Mouse (Mus musculus): ENCODE measurements at regions not wholly inside any gene's neighbourhood (a gene's known extent, or its start where the extent isn't known, plus 50 kb on each side); places are given as distances from the start of the nearest gene placed in this dataset.

GRCm38 (mm10) chr4:22891974-22892693, 404.0 kb upstream of the Pou3f2 start:
- no peak for TF ChIP-seq CTCF (IDR thresholded peaks at IDR 0.05)
- Histone ChIP-seq H3K27ac (ENCODE audit: low read depth, low read length) (no peak overlapping the region), H3K4me3 (ENCODE audit: low read depth, low read length) (no peak overlapping the region), H3K36me3 (ENCODE audit: insufficient read depth, low read length) (no peaks in the 10 kb centered on the region), H3K4me1 (ENCODE audit: insufficient read depth, low read length) (no peaks in the 10 kb centered on the region), H3K9me3 (ENCODE audit: low read length) (no peaks in the 10 kb centered on the region), H3K27me3 (ENCODE audit: insufficient read depth, low read length) (no peaks in the 10 kb centered on the region), H3K9ac (replicated peaks; ENCODE audit: low read length, poor library complexity, severe bottlenecking) (no peak overlapping the region), H3K4me2 (ENCODE audit: low read depth, low read length, poor library complexity, severe bottlenecking) (no peak overlapping the region)
- DNase-seq (ENCODE audit: low spot score) (no peak), ATAC-seq (ENCODE audit: low FRiP score) (no peak)
- 34% methylated on average over 3 of the region's 3 CpGs for WGBS

GRCm38 (mm10) chr4:22880692-22881091, 392.5 kb upstream of the Pou3f2 start:
- H3K9ac ChIP-seq (replicated peaks; ENCODE audit: low read length, poor library complexity, severe bottlenecking), result no peak overlapping the region
- H3K4me1 ChIP-seq (ENCODE audit: insufficient read depth, low read length), result no peaks in the 10 kb centered on the region
- H3K4me3 ChIP-seq (ENCODE audit: low read depth, low read length), result no peak overlapping the region
- no peak for DNase-seq (ENCODE audit: low spot score)
- WGBS, result 10% methylated on average over 7 of the region's 7 CpGs
- H3K27ac ChIP-seq (ENCODE audit: low read depth, low read length), result no peak overlapping the region
- no peak overlapping the region for H3K4me2 ChIP-seq (ENCODE audit: low read depth, low read length, poor library complexity, severe bottlenecking)
- no peaks in the 10 kb centered on the region for H3K36me3 ChIP-seq (ENCODE audit: insufficient read depth, low read length)
- no peak for TF ChIP-seq CTCF (IDR thresholded peaks at IDR 0.05)
- no peaks in the 10 kb centered on the region for H3K27me3 ChIP-seq (ENCODE audit: insufficient read depth, low read length)
- ATAC-seq (ENCODE audit: low FRiP score), result no peak
- no peaks in the 10 kb centered on the region for H3K9me3 ChIP-seq (ENCODE audit: low read length)

- no peak for DNase-seq (ENCODE audit: low spot score)
- Histone ChIP-seq H3K4me1 (ENCODE audit: insufficient read depth, low read length) (no peaks in the 10 kb centered on the region), H3K9me3 (ENCODE audit: low read length) (no peaks in the 10 kb centered on the region), H3K27ac (ENCODE audit: low read depth, low read length) (no peak overlapping the region), H3K36me3 (ENCODE audit: insufficient read depth, low read length) (no peaks in the 10 kb centered on the region), H3K27me3 (ENCODE audit: insufficient read depth, low read length) (no peaks in the 10 kb centered on the region), H3K4me3 (ENCODE audit: low read depth, low read length) (no peak overlapping the region), H3K9ac (replicated peaks; ENCODE audit: low read length, poor library complexity, severe bottlenecking) (no peak overlapping the region), H3K4me2 (ENCODE audit: low read depth, low read length, poor library complexity, severe bottlenecking) (no peak overlapping the region)
- WGBS, result 57% methylated on average over 3 of the region's 3 CpGs
- TF ChIP-seq CTCF (IDR thresholded peaks at IDR 0.05), result no peak
- ATAC-seq (ENCODE audit: low FRiP score), result no peak
Observed at GRCm38 (mm10) chr4:22875392-22875791, 387.2 kb upstream of the Pou3f2 start.

GRCm38 (mm10) chr4:22836124-22836445, 347.9 kb upstream of the Pou3f2 start:
- Histone ChIP-seq H3K4me3 (ENCODE audit: low read depth, low read length) (peak overlapping the region; percentile 30), H3K9me3 (ENCODE audit: low read length) (no peaks in the 10 kb centered on the region), H3K36me3 (ENCODE audit: insufficient read depth, low read length) (no peaks in the 10 kb centered on the region), H3K4me1 (ENCODE audit: insufficient read depth, low read length) (no peaks in the 10 kb centered on the region), H3K4me2 (ENCODE audit: low read depth, low read length, poor library complexity, severe bottlenecking) (peak overlapping the region; percentile 48), H3K27ac (ENCODE audit: low read depth, low read length) (no peak overlapping the region), H3K27me3 (ENCODE audit: insufficient read depth, low read length) (no peaks in the 10 kb centered on the region), H3K9ac (replicated peaks; ENCODE audit: low read length, poor library complexity, severe bottlenecking) (no peak overlapping the region)
- TF ChIP-seq CTCF (IDR thresholded peaks at IDR 0.05), result no peak
- WGBS, result 28% methylated on average over 7 of the region's 7 CpGs
- DNase-seq (ENCODE audit: low spot score) (no peak), ATAC-seq (ENCODE audit: low FRiP score) (no peak)

- Histone ChIP-seq H3K4me2 (ENCODE audit: low read depth, low read length, poor library complexity, severe bottlenecking) (peak overlapping the region; percentile 48), H3K27ac (ENCODE audit: low read depth, low read length) (no peak overlapping the region), H3K4me1 (ENCODE audit: insufficient read depth, low read length) (no peaks in the 10 kb centered on the region), H3K9me3 (ENCODE audit: low read length) (no peaks in the 10 kb centered on the region), H3K4me3 (ENCODE audit: low read depth, low read length) (peak overlapping the region; percentile 30), H3K36me3 (ENCODE audit: insufficient read depth, low read length) (no peaks in the 10 kb centered on the region), H3K27me3 (ENCODE audit: insufficient read depth, low read length) (no peaks in the 10 kb centered on the region), H3K9ac (replicated peaks; ENCODE audit: low read length, poor library complexity, severe bottlenecking) (no peak overlapping the region)
- peak; percentile 68 for DNase-seq (ENCODE audit: low spot score)
- peak; percentile 72 for ATAC-seq (ENCODE audit: low FRiP score)
- WGBS, result 4% methylated on average over 9 of the region's 9 CpGs
- no peak for TF ChIP-seq CTCF (IDR thresholded peaks at IDR 0.05)
Observed at GRCm38 (mm10) chr4:22835381-22836123, 347.4 kb upstream of the Pou3f2 start.

GRCm38 (mm10) chr4:22833851-22834440, 345.8 kb upstream of the Pou3f2 start:
- no peak overlapping the region for H3K27ac ChIP-seq (ENCODE audit: low read depth, low read length)
- no peak overlapping the region for H3K4me3 ChIP-seq (ENCODE audit: low read depth, low read length)
- H3K9me3 ChIP-seq (ENCODE audit: low read length), result no peaks in the 10 kb centered on the region
- no peak overlapping the region for H3K4me2 ChIP-seq (ENCODE audit: low read depth, low read length, poor library complexity, severe bottlenecking)
- no peaks in the 10 kb centered on the region for H3K27me3 ChIP-seq (ENCODE audit: insufficient read depth, low read length)
- no peaks in the 10 kb centered on the region for H3K4me1 ChIP-seq (ENCODE audit: insufficient read depth, low read length)
- WGBS, result 43% methylated on average over 1 of the region's 1 CpGs
- H3K9ac ChIP-seq (replicated peaks; ENCODE audit: low read length, poor library complexity, severe bottlenecking), result no peak overlapping the region
- TF ChIP-seq CTCF (IDR thresholded peaks at IDR 0.05), result no peak
- no peak for ATAC-seq (ENCODE audit: low FRiP score)
- no peaks in the 10 kb centered on the region for H3K36me3 ChIP-seq (ENCODE audit: insufficient read depth, low read length)
- DNase-seq (ENCODE audit: low spot score), result no peak
